In genomic region chr5:110378181-110378583, GRCm38 (mm10) we compare ENCODE assay signal across 12 mouse cellular contexts. TPM values are rescaled to one million over a fixed set of nuclear protein-coding genes. Genes with fewer than 3 reads are reported as not detected.
A peak's percentile ranks its signal among the peaks of the same experiment; 100 is the strongest.
DNase-seq lines count a peak whose midpoint lies in the region; ATAC-seq and TF ChIP-seq lines count a peak whose summit lies in the region.
"Had no signal": no experiment of that assay in that cellular context is flagged by ENCODE, and none has a peak within 500 bp of the region (broad histone marks: within the 10 kb centered on the region; RNA-seq: fewer than 3 reads in every experiment).

No protein-coding gene starts in this region.

- H3K4me2 ChIP-seq in heart, embryonic 11.5 days, result peak overlapping the region; percentile 31; the same call in 1 of the 2 replicates
- no peak overlapping the region for H3K4me2 ChIP-seq in lung, embryonic 16.5 days (ENCODE audit: low read depth, low read length)
- H3K4me2 ChIP-seq in hindbrain, embryonic 16.5 days (ENCODE audit: low read length), result peak overlapping the region; percentile 31; the same call in 1 of the 2 replicates
- H3K4me2 ChIP-seq in neural tube, embryonic 15.5 days, result no peak overlapping the region

- WGBS in heart, embryonic 11.5 days (ENCODE audit: insufficient replicate concordance), result 29% methylated on average over 20 of the region's 20 CpGs
- 47% methylated on average over 20 of the region's 20 CpGs for WGBS in lung, embryonic 16.5 days
- WGBS in lung, adult 2 months, result 67% methylated on average over 20 of the region's 20 CpGs
- 41% methylated on average over 20 of the region's 20 CpGs for WGBS in hindbrain, embryonic 16.5 days
- 29% methylated on average over 20 of the region's 20 CpGs for WGBS in neural tube, embryonic 15.5 days

- intact Hi-C loops in heart, postnatal 25 days (cut with DNase I), result loop anchor here (5.0 kb wide), 1 partner anchor 259 kb away; no protein-coding TSS in a partner anchor
- intact Hi-C loops in gastrocnemius, adult 2 months (cut with DNase I), result no loop called here

- H3K4me3 ChIP-seq in heart, embryonic 11.5 days (ENCODE audit: low read depth, low read length), result no peak overlapping the region
- no peak overlapping the region for H3K4me3 ChIP-seq in lung, embryonic 16.5 days (ENCODE audit: low read length)
- no peak overlapping the region for H3K4me3 ChIP-seq in lung, adult 2 months (replicated peaks; ENCODE audit: extremely low read depth, low read depth, low read length)
- H3K4me3 ChIP-seq in hindbrain, embryonic 16.5 days (ENCODE audit: low read length), result no peak overlapping the region; the same call in 1 of the 2 replicates
- H3K4me3 ChIP-seq in neural tube, embryonic 15.5 days (replicated peaks), result no peak overlapping the region
- no peak overlapping the region for H3K4me3 ChIP-seq in gastrocnemius, adult 2 months

- ATAC-seq in heart, embryonic 11.5 days (replicated peaks; ENCODE audit: insufficient number of reproducible peaks, low FRiP score, low TSS enrichment), result peak; percentile 37; the same call in 1 of the 2 replicates
- ATAC-seq in lung, embryonic 16.5 days (ENCODE audit: low read depth), result 0 out of 2 replicates have a peak, but pooled peaks have one; percentile 29
- ATAC-seq in hindbrain, embryonic 16.5 days, result peak; percentile 46
- ATAC-seq in neural tube, embryonic 15.5 days (ENCODE audit: low FRiP score), result peak; percentile 34; the same call in 1 of the 2 replicates
- ATAC-seq in megakaryocyte-erythroid progenitor cell, adult 5-6 weeks (replicated peaks; ENCODE audit: low FRiP score, low TSS enrichment, poor library complexity, severe bottlenecking), result no peak

- H3K27ac ChIP-seq in heart, embryonic 11.5 days (ENCODE audit: low read depth, low read length), result no peak overlapping the region
- H3K27ac ChIP-seq in lung, embryonic 16.5 days (ENCODE audit: low read length), result no peak overlapping the region
- H3K27ac ChIP-seq in hindbrain, embryonic 16.5 days (ENCODE audit: low read depth, low read length), result no peak overlapping the region
- no peak overlapping the region for H3K27ac ChIP-seq in neural tube, embryonic 15.5 days (replicated peaks)
- no peak overlapping the region for H3K27ac ChIP-seq in gastrocnemius, adult 2 months

- H3K27me3 ChIP-seq in heart, embryonic 11.5 days (ENCODE audit: control insufficient read depth, insufficient read depth, low read length), result no peaks in the 10 kb centered on the region
- H3K27me3 ChIP-seq in lung, embryonic 16.5 days (ENCODE audit: control insufficient read depth, insufficient read depth, low read depth, low read length), result no peaks in the 10 kb centered on the region
- H3K27me3 ChIP-seq in hindbrain, embryonic 16.5 days (replicated peaks; ENCODE audit: control insufficient read depth, insufficient read depth, low read length), result no peaks in the 10 kb centered on the region
- no peaks in the 10 kb centered on the region for H3K27me3 ChIP-seq in neural tube, embryonic 15.5 days (replicated peaks)
- H3K27me3 ChIP-seq: CH12.LX had no signal

- DNase-seq in heart, postnatal 25 days (ENCODE audit: low spot score), result no peak
- DNase-seq in lung, adult 2 months, result no peak
- DNase-seq in gastrocnemius, adult 2 months, result no peak
- DNase-seq: kidney, adult 9 months; right cerebral cortex, postnatal 14 days had no signal

- TF ChIP-seq POLR2A in lung, adult 2 months (IDR thresholded peaks at IDR 0.05; ENCODE audit: borderline replicate concordance, extremely low read depth, low read depth, low read length), result no peak

- H3K36me3 ChIP-seq in heart, embryonic 11.5 days (ENCODE audit: control insufficient read depth, insufficient read depth, low read length), result peaks cover 16% of the 10 kb centered on the region
- peaks cover 5% of the 10 kb centered on the region for H3K36me3 ChIP-seq in lung, embryonic 16.5 days (ENCODE audit: control insufficient read depth, insufficient read depth, low read length)
- H3K36me3 ChIP-seq in hindbrain, embryonic 16.5 days (ENCODE audit: control insufficient read depth, insufficient read depth, low read length), result peaks cover 25% of the 10 kb centered on the region
- peaks cover 59% of the 10 kb centered on the region for H3K36me3 ChIP-seq in neural tube, embryonic 15.5 days

- peak overlapping the region; percentile 34; the same call in 1 of the 2 replicates for H3K9ac ChIP-seq in heart, embryonic 11.5 days (ENCODE audit: low read depth, low read length)
- H3K9ac ChIP-seq in lung, embryonic 16.5 days (ENCODE audit: low read length), result no peak overlapping the region
- no peak overlapping the region for H3K9ac ChIP-seq in hindbrain, embryonic 16.5 days (ENCODE audit: low read depth, low read length)
- no peak overlapping the region for H3K9ac ChIP-seq in neural tube, embryonic 15.5 days (replicated peaks)

- no peaks in the 10 kb centered on the region for H3K4me1 ChIP-seq in heart, embryonic 11.5 days (ENCODE audit: control insufficient read depth, insufficient read depth, low read length)
- H3K4me1 ChIP-seq in lung, embryonic 16.5 days (replicated peaks; ENCODE audit: control insufficient read depth, insufficient read depth, low read length), result no peaks in the 10 kb centered on the region
- no peaks in the 10 kb centered on the region for H3K4me1 ChIP-seq in lung, adult 2 months (ENCODE audit: control insufficient read depth, insufficient read depth, low read length)
- H3K4me1 ChIP-seq in hindbrain, embryonic 16.5 days (ENCODE audit: control insufficient read depth, insufficient read depth, low read depth, low read length), result no peaks in the 10 kb centered on the region
- peaks cover 4% of the 10 kb centered on the region; the same call in 1 of the 2 replicates for H3K4me1 ChIP-seq in neural tube, embryonic 15.5 days

- no peak for TF ChIP-seq CTCF in lung, adult 2 months (IDR thresholded peaks at IDR 0.05; ENCODE audit: insufficient read depth, low read length)
- TF ChIP-seq CTCF in gastrocnemius, adult 2 months (IDR thresholded peaks at IDR 0.05), result no peak

- H3K9me3 ChIP-seq in heart, embryonic 11.5 days (replicated peaks; ENCODE audit: control insufficient read depth, low read length), result no peaks in the 10 kb centered on the region
- no peaks in the 10 kb centered on the region for H3K9me3 ChIP-seq in lung, embryonic 16.5 days (ENCODE audit: control insufficient read depth, low read length)
- no peaks in the 10 kb centered on the region for H3K9me3 ChIP-seq in hindbrain, embryonic 16.5 days (ENCODE audit: control insufficient read depth, low read length)
- H3K9me3 ChIP-seq in neural tube, embryonic 15.5 days (replicated peaks), result no peaks in the 10 kb centered on the region

RNA-seq across cellular contexts. Expression of gene Lrcol1, which starts 33.7 kb away (rescaled TPM):
- not detected in 2 replicates for polyA plus RNA-seq in heart, embryonic 11.5 days (2014; fragmentation: Nextera tagmentation; extraction: Ambion mirVana)
- not detected for total RNA-seq in heart, postnatal 25 days (2021)
- 1.9 and 2.9 TPM in 2 replicates for polyA plus RNA-seq in lung, embryonic 16.5 days (2015; fragmentation: Nextera tagmentation; extraction: Ambion mirVana)
- 0.19 and 0.51 TPM in 2 replicates for polyA plus RNA-seq in lung, adult 2 months (2012; rRNA removed)
- not detected in 2 replicates for polyA plus RNA-seq in hindbrain, embryonic 16.5 days (2015; fragmentation: Nextera tagmentation; extraction: Ambion mirVana)
- not detected in 2 replicates for polyA plus RNA-seq in neural tube, embryonic 15.5 days (2015; fragmentation: Nextera tagmentation; extraction: Ambion mirVana)
- total RNA-seq in megakaryocyte-erythroid progenitor cell, adult 5-6 weeks (2014; fragmentation: Nextera tagmentation), result not detected in 2 replicates
- total RNA-seq in megakaryocyte-erythroid progenitor cell, adult 5-6 weeks (2017), result not detected in 2 replicates
- total RNA-seq in gastrocnemius, adult 2 months (2021), result not detected
- total RNA-seq: adrenal gland, postnatal 4 days; CH12.LX had no signal

RNA-seq across cellular contexts. Expression of gene P2rx2, which starts 35.2 kb away (rescaled TPM):
- polyA plus RNA-seq in heart, embryonic 11.5 days (2014; fragmentation: Nextera tagmentation; extraction: Ambion mirVana), result 0.27 TPM in 1 of 2 replicates, not detected in the other
- total RNA-seq in heart, postnatal 25 days (2021), result not detected
- polyA plus RNA-seq in lung, embryonic 16.5 days (2015; fragmentation: Nextera tagmentation; extraction: Ambion mirVana), result 15.5 and 17.2 TPM in 2 replicates
- polyA plus RNA-seq in lung, adult 2 months (2012; rRNA removed), result 1.2 TPM in 2 replicates
- 13.0 and 15.5 TPM in 2 replicates for polyA plus RNA-seq in hindbrain, embryonic 16.5 days (2015; fragmentation: Nextera tagmentation; extraction: Ambion mirVana)
- polyA plus RNA-seq in neural tube, embryonic 15.5 days (2015; fragmentation: Nextera tagmentation; extraction: Ambion mirVana), result 9.8 and 11.3 TPM in 2 replicates
- total RNA-seq in megakaryocyte-erythroid progenitor cell, adult 5-6 weeks (2014; fragmentation: Nextera tagmentation), result not detected in 2 replicates
- total RNA-seq in megakaryocyte-erythroid progenitor cell, adult 5-6 weeks (2017), result not detected in 2 replicates
- not detected for total RNA-seq in gastrocnemius, adult 2 months (2021)
- total RNA-seq: CH12.LX had no signal

Comparison
In these comparisons a context has a peak if more than half of its experiments do, and no peak if none do; other contexts are left out.
1. H3K4me2 ChIP-seq: peak in heart, embryonic 11.5 days (single experiment) and hindbrain, embryonic 16.5 days (single experiment); none in lung, embryonic 16.5 days (single experiment) and neural tube, embryonic 15.5 days (single experiment).